Mouse (Mus musculus) G1E (cell line): Measurements from ENCODE around the gene Taf1d. TPM values are rescaled to one million over a fixed set of nuclear protein-coding genes. Genes with fewer than 3 reads are reported as not detected.

Experiments used
- ATAC-seq: 2 replicates; pipeline ENCODE4 v1.8.0; 2016; ENCODE audit warnings: mild to moderate bottlenecking; ENCODE audit not compliant: insufficient number of reproducible peaks, poor library complexity, low FRiP score, severe bottlenecking; ENCODE audit errors: extremely low read depth
- DNase-seq: peaks from one replicate; pipeline ENCODE4 v3.0.0; 2012; ENCODE audit warnings: low spot score
- H3K27me3 ChIP-seq: 2 replicates; pipeline ENCODE4 v1.6.1; 2012; ENCODE audit warnings: mild to moderate bottlenecking, low read length, inconsistent platforms; ENCODE audit not compliant: insufficient read depth
- H3K36me3 ChIP-seq: replicated peaks from 2 replicates; pipeline ENCODE3; 2012; ENCODE audit warnings: mild to moderate bottlenecking, inconsistent platforms
- H3K4me1 ChIP-seq: 2 replicates; pipeline ENCODE4 v1.6.1; 2012; ENCODE audit warnings: low read depth, low read length, inconsistent platforms, mixed read lengths; ENCODE audit not compliant: insufficient read depth
- H3K4me3 ChIP-seq: 2 replicates; pipeline ENCODE4 v1.5.1; 2012; ENCODE audit warnings: low read depth, mild to moderate bottlenecking, inconsistent platforms, low read length, moderate library complexity, mixed read lengths
- H3K9me3 ChIP-seq: replicated peaks from 2 replicates; pipeline ENCODE4 v1.6.1; 2012; ENCODE audit warnings: inconsistent platforms
- CTCF ChIP-seq: IDR thresholded peaks from 2 replicates; pipeline ENCODE4 v1.5.1; 2012; ENCODE audit warnings: low read depth, low read length, inconsistent platforms, mixed read lengths
- GATA1 ChIP-seq: IDR thresholded peaks from 2 replicates; pipeline ENCODE4 v1.6.1; 2012; ENCODE audit warnings: borderline replicate concordance, low read length, inconsistent platforms, mixed read lengths
- GATA2 ChIP-seq: IDR thresholded peaks from 2 replicates; pipeline ENCODE4 v1.6.1; 2012; ENCODE audit warnings: low read depth, low read length, inconsistent platforms, borderline replicate concordance
- POLR2AphosphoS5 ChIP-seq: IDR thresholded peaks from 2 replicates; pipeline ENCODE4 v1.6.1; 2012; ENCODE audit warnings: low read depth, low read length, inconsistent platforms; ENCODE audit not compliant: insufficient replicate concordance
- TAL1 ChIP-seq: conservative IDR thresholded peaks from 2 replicates; pipeline ENCODE4 v1.6.1; 2012; ENCODE audit warnings: low read depth, low read length, inconsistent platforms, mixed read lengths
- polyA plus RNA-seq: library from polyadenylated mRNA; stranded (reverse); fragments of >175 nt; gene quantifications from 2 replicates; pipeline ENCODE4 v1.2.3, GENCODE M21; 2012
- total RNA-seq, 2 experiments: library from RNA; stranded (forward) in 1 of 2; stranded (reverse) in 1 of 2; fragments of 200-1000 nt in 1 of 2; fragments of >200 nt in 1 of 2; fragmentation: Nextera tagmentation in 1 of 2; gene quantifications; 2 replicates each; pipeline ENCODE4 v1.2.3; 2014 to 2017

Taf1d gene
- total RNA-seq (2014; fragmentation: Nextera tagmentation) (250 and 268 TPM in 2 replicates), total RNA-seq (2017) (657 and 752 TPM in 2 replicates), polyA plus RNA-seq (12.9 and 17.9 TPM in 2 replicates)

DNA sequence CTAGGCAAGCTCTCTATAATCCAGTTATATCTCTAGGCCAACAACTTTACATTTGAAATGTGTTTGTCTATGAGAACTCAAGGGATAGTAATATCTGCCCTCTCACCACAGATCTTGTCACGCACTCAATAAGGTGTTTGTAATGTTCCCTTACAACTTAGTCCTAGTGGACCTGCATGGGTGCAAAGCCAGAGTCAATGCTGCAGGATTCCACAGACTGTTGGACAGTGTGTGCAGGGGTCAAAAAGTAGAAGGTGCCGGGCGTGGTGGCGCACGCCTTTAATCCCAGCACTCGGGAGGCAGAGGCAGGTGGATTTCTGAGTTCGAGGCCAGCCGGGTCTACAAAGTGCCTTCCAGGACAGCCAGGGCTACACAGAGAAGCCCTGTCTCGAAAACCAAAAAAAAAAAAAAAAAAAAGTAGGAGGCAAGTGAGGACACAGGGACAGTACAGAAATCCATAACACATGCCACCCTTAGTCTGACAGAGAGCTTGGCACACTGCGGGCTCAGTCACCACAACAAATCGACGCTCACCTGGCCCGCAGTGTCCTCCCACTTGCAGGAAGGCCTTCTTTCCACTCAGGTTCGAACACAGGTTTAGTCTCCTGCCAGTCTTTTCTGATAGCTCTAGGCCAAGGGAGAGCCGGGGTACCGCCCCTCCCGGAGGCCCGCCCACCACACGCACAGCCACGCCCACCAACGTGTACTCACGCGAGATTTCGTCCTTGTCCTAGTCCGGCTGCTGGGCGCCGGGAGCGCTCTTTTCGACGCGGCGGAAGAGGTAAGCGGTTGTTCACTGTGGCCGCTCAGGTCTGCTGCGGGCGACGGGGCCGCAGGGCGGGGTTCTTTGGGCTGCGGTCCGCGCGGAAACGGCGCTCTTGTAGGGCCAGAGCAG, at the start of gene Taf1d:
Gene Taf1d, plus strand, starts transcription at position 712 of the 895 bp plus-strand sequence.
- no peaks in the 10 kb centered on the region for H3K27me3 ChIP-seq
- peak within 1 kb of the TSS; percentile 93 for H3K4me3 ChIP-seq
- peak; percentile 84 for DNase-seq
- no peaks in the 10 kb centered on the region for H3K9me3 ChIP-seq
- peak; percentile 80 for ATAC-seq
- H3K4me1 ChIP-seq = peaks cover 49% of the 10 kb centered on the region
- H3K36me3 ChIP-seq = peaks cover 34% of the 10 kb centered on the region
- TF ChIP-seq GATA2 = no peak
- no peak for TF ChIP-seq POLR2AphosphoS5
- TF ChIP-seq CTCF = no peak
- TF ChIP-seq GATA1 = no peak
- no peak for TF ChIP-seq TAL1

DNA sequence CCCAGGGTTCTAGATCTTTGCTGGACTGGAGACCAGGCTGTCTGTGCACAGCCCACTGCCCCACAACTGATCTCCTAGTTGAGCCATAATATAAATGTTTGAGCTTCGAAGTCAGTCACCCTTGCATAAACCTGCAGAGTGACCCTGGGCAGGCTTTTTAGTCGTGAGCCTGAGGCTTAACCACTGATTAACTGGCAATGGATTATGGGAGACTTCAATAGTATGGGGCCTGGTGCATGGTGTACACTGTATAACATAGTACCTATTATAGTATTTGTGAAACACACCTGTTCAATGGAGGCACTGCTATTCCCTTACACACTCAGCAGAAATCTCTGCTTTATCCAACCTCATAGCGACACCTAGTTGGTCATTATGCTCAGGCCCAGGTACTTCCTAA, 49.8 kb upstream of the Taf1d start:
- Histone ChIP-seq H3K4me1 (no peaks in the 10 kb centered on the region), H3K4me3 (no peak overlapping the region), H3K9me3 (no peaks in the 10 kb centered on the region), H3K27me3 (peaks cover 30% of the 10 kb centered on the region), H3K36me3 (peaks cover 19% of the 10 kb centered on the region)
- ATAC-seq (no peak), DNase-seq (no peak)
- TF ChIP-seq GATA2 = no peak
- TF ChIP-seq GATA1 = no peak
- no peak for TF ChIP-seq POLR2AphosphoS5
- TF ChIP-seq CTCF = no peak
- no peak for TF ChIP-seq TAL1

GRCm38 (mm10) chr9:15261980-15262379, 44.0 kb upstream of the Taf1d start:
- DNase-seq (no peak), ATAC-seq (no peak)
- Histone ChIP-seq H3K36me3 (peaks cover 75% of the 10 kb centered on the region), H3K4me1 (no peaks in the 10 kb centered on the region), H3K9me3 (no peaks in the 10 kb centered on the region), H3K27me3 (no peaks in the 10 kb centered on the region), H3K4me3 (no peak overlapping the region)
- TF ChIP-seq TAL1 (no peak), GATA1 (no peak), GATA2 (no peak), POLR2AphosphoS5 (no peak), CTCF (no peak)

GRCm38 (mm10) chr9:15263487-15263886, 42.5 kb upstream of the Taf1d start:
- DNase-seq = no peak
- Histone ChIP-seq H3K4me1 (no peaks in the 10 kb centered on the region), H3K9me3 (no peaks in the 10 kb centered on the region), H3K36me3 (peaks cover 88% of the 10 kb centered on the region), H3K27me3 (no peaks in the 10 kb centered on the region), H3K4me3 (no peak overlapping the region)
- no peak for ATAC-seq
- TF ChIP-seq GATA2 = no peak
- no peak for TF ChIP-seq CTCF
- TF ChIP-seq GATA1 = no peak
- TF ChIP-seq POLR2AphosphoS5 = no peak
- no peak for TF ChIP-seq TAL1

DNA sequence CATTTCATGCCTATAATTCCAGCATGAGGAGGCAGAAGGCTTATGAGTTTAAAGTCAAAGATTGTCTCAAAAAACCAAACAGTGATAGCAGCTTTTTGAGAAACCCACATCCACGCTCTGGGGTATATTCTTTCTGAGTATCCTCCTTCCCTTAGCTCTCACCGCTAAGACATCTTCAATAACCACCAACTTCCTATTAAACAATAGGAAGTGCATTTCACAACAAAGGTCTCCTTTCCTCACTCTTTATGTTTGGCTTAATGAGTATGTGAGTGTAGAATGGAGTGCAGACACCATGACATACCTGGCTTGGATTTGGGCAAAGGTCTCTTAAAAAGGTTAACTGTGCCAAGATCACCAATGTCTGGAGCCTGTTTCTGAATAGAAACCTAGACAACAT, 32.0 kb upstream of the Taf1d start:
- DNase-seq = no peak
- ATAC-seq = no peak
- Histone ChIP-seq H3K27me3 (no peaks in the 10 kb centered on the region), H3K4me3 (no peak overlapping the region), H3K36me3 (peaks cover 87% of the 10 kb centered on the region), H3K4me1 (peaks cover 18% of the 10 kb centered on the region), H3K9me3 (no peaks in the 10 kb centered on the region)
- TF ChIP-seq CTCF = no peak
- no peak for TF ChIP-seq POLR2AphosphoS5
- TF ChIP-seq GATA1 = no peak
- no peak for TF ChIP-seq GATA2
- no peak for TF ChIP-seq TAL1

GRCm38 (mm10) chr9:15276855-15277254, 29.2 kb upstream of the Taf1d start:
- Histone ChIP-seq H3K36me3 (peaks cover 64% of the 10 kb centered on the region), H3K9me3 (no peaks in the 10 kb centered on the region), H3K27me3 (no peaks in the 10 kb centered on the region), H3K4me1 (peaks cover 32% of the 10 kb centered on the region), H3K4me3 (no peak overlapping the region)
- no peak for TF ChIP-seq GATA2
- no peak for TF ChIP-seq CTCF
- TF ChIP-seq POLR2AphosphoS5 = no peak
- no peak for TF ChIP-seq GATA1
- no peak for TF ChIP-seq TAL1
- DNase-seq (no peak), ATAC-seq (no peak)
